Mouse (Mus musculus) erythroblast, embryonic 14.5 days (primary cell): ENCODE data around the gene Mrtfa.

Experiments
- GATA1 ChIP-seq: IDR thresholded peaks from 2 replicates; pipeline ENCODE4 v1.6.1; 2012; ENCODE audit warnings: low read length, inconsistent platforms, mixed read lengths
- TAL1 ChIP-seq: IDR thresholded peaks from 3 replicates; pipeline ENCODE4 v1.6.1; 2012; ENCODE audit warnings: low read length, inconsistent platforms, mixed read lengths

- TF ChIP-seq TAL1 (no peak), GATA1 (no peak)
Measured at GRCm38 (mm10) chr15:81074543-81074942, 116.0 kb downstream of the Mrtfa start.
